Mouse (Mus musculus): ENCODE results near the gene Trim46.
A peak's percentile ranks its signal among the peaks of the same experiment; 100 is the strongest.
"Not testable (repeated sequence)": the region's sequence is repeated elsewhere in the genome, so short reads cannot be mapped to it uniquely, and the experiment has no call there.

The Trim46 gene

GRCm38 (mm10) chr3:89231772-89232275 lies 14.3 kb downstream of the Trim46 start:
- DNase-seq: no peak

- DNase-seq: no peak
Measured at GRCm38 (mm10) chr3:89231345-89231744, 14.8 kb downstream of the Trim46 start.

GRCm38 (mm10) chr3:89230561-89230960 lies 15.5 kb downstream of the Trim46 start:
- no peak for DNase-seq

- DNase-seq: no peak
Measured at GRCm38 (mm10) chr3:89229276-89229675, 16.8 kb downstream of the Trim46 start.

GRCm38 (mm10) chr3:89228836-89229235 lies 17.3 kb downstream of the Trim46 start, which contains the start of gene Muc1:
Gene Muc1 (plus strand): TSS chr3:89229057.
- no peak for DNase-seq

- DNase-seq: peak; percentile 88
Measured at GRCm38 (mm10) chr3:89228180-89228549, 17.9 kb downstream of the Trim46 start.

GRCm38 (mm10) chr3:89227307-89228179 lies 18.6 kb downstream of the Trim46 start:
- DNase-seq: peak; percentile 44

GRCm38 (mm10) chr3:89226900-89227299 lies 19.2 kb downstream of the Trim46 start, which contains the start of gene Mtx1:
Gene Mtx1 (minus strand): TSS chr3:89227088.
- DNase-seq: no peak

- DNase-seq: no peak
Measured at GRCm38 (mm10) chr3:89226361-89226760, 19.7 kb downstream of the Trim46 start.

- DNase-seq: no peak
Measured at GRCm38 (mm10) chr3:89225918-89226317, 20.2 kb downstream of the Trim46 start.

GRCm38 (mm10) chr3:89225321-89225815 lies 20.7 kb downstream of the Trim46 start:
- DNase-seq: no peak

GRCm38 (mm10) chr3:89224796-89225195 lies 21.3 kb downstream of the Trim46 start:
- DNase-seq: no peak

- DNase-seq: no peak
Measured at GRCm38 (mm10) chr3:89221167-89221566, 24.9 kb downstream of the Trim46 start.

GRCm38 (mm10) chr3:89219546-89219945 lies 26.6 kb downstream of the Trim46 start:
- no peak for DNase-seq

GRCm38 (mm10) chr3:89218271-89218670 lies 27.8 kb downstream of the Trim46 start:
- DNase-seq: no peak

- not testable (repeated sequence) for DNase-seq
Measured at GRCm38 (mm10) chr3:89216407-89216806, 29.7 kb downstream of the Trim46 start.

- peak; percentile 86 for DNase-seq
Measured at GRCm38 (mm10) chr3:89215853-89216252, 30.3 kb downstream of the Trim46 start.

GRCm38 (mm10) chr3:89214681-89215411 lies 31.3 kb downstream of the Trim46 start, which contains the start of gene Thbs3:
Gene Thbs3 (plus strand): TSS chr3:89215180.
- DNase-seq: no peak

GRCm38 (mm10) chr3:89213803-89214530 lies 32.1 kb downstream of the Trim46 start:
- DNase-seq: peak; percentile 86

GRCm38 (mm10) chr3:89210731-89211130 lies 35.4 kb downstream of the Trim46 start:
- no peak for DNase-seq

GRCm38 (mm10) chr3:89210162-89210561 lies 35.9 kb downstream of the Trim46 start:
- no peak for DNase-seq

- no peak for DNase-seq
Measured at GRCm38 (mm10) chr3:89209731-89210130, 36.4 kb downstream of the Trim46 start.

GRCm38 (mm10) chr3:89208736-89209135 lies 37.4 kb downstream of the Trim46 start:
- DNase-seq: no peak

All from thymus, postnatal 25 days (tissue).